Mouse (Mus musculus) limb, embryonic 13.5 days (tissue): ENCODE data around the gene Klhl12. TPM values are rescaled to one million over a fixed set of nuclear protein-coding genes. Genes with fewer than 3 reads are reported as not detected.

Source experiments
- polyA plus RNA-seq: library from polyadenylated mRNA; unstranded; fragments of >200 nt; fragmentation: Nextera tagmentation; extraction: Ambion mirVana; gene quantifications from 2 replicates; pipeline ENCODE4 v1.2.1, GENCODE M21; 2015

Klhl12 gene
- polyA plus RNA-seq, 1 experiment from 2014 or later, result 29.4 TPM

Other genes starting within 250 kb of the Klhl12 start
- gene Adora1, start 220.1 kb upstream of the Klhl12 start, polyA plus RNA-seq, result 2.8 and 3.2 TPM in 2 replicates
- gene Myog, start 165.5 kb upstream of the Klhl12 start, polyA plus RNA-seq, result 171 and 190 TPM in 2 replicates
- 10.3 and 10.4 TPM in 2 replicates for gene Ppfia4, start 122.6 kb upstream of the Klhl12 start, polyA plus RNA-seq
- gene Tmem183a, start 93.6 kb upstream of the Klhl12 start, polyA plus RNA-seq, result 81.0 and 90.9 TPM in 2 replicates
- gene 4933406M09Rik, start 69.6 kb upstream of the Klhl12 start, polyA plus RNA-seq, result not detected in 2 replicates
- gene Cyb5r1, start 50.0 kb upstream of the Klhl12 start, polyA plus RNA-seq, result 41.9 and 43.1 TPM in 2 replicates
- gene Adipor1, start 40.2 kb upstream of the Klhl12 start, polyA plus RNA-seq, result 86.3 and 89.6 TPM in 2 replicates
- gene Rabif, start 39.1 kb downstream of the Klhl12 start, polyA plus RNA-seq, result 40.1 and 40.8 TPM in 2 replicates
- gene Mgat4e, start 94.2 kb downstream of the Klhl12 start, polyA plus RNA-seq, result 0.14 TPM in 1 of 2 replicates, not detected in the other
- 96.1 and 98.8 TPM in 2 replicates for gene Kdm5b, start 104.6 kb downstream of the Klhl12 start, polyA plus RNA-seq
- gene Syt2, start 191.1 kb downstream of the Klhl12 start, polyA plus RNA-seq, result 0.32 and 1.1 TPM in 2 replicates